Mouse (Mus musculus): ENCODE measurements at regions not wholly inside any gene's neighbourhood (a gene's known extent, or its start where the extent isn't known, plus 50 kb on each side); places are given as distances from the start of the nearest gene placed in this dataset.

DNA sequence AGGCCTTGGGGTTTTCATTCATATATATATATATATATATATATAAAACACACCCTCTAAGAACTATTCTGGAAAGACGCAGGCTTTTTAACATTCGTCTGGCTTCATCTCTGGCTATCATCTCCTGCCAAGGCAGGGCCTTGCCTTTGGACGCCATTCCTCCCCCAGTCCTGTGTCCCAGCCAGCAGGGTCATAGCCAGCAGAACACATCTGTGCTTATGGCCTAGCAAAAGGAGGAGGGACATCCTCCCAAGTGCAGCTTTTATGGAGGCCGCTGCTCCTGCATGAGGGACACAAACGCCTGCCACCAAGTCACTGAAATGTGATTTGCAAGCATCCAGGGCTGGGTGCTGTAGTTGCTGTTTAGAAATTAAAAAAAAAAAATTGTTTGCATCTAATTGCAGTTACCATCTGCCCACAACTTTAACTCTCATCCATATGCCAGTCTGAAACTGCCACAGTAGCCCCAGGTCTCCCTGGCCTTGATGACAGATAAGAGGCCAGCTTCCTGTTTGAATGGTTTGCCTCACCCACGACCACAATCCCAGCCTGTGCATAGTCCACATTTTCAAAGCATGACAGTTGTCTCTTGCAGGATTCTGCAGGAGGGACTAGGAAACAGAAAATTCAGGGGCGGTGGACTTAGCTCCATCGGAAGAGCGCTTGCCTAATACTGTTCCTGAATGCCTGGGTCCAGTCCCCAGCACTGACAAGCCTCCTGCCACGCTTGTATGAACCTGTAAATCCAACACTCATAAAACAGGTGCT, 108.7 kb downstream of the Dyrk2 start:
- H3K4me2 ChIP-seq (ENCODE audit: insufficient read depth, low read depth, poor library complexity, severe bottlenecking): no peak overlapping the region

DNA sequence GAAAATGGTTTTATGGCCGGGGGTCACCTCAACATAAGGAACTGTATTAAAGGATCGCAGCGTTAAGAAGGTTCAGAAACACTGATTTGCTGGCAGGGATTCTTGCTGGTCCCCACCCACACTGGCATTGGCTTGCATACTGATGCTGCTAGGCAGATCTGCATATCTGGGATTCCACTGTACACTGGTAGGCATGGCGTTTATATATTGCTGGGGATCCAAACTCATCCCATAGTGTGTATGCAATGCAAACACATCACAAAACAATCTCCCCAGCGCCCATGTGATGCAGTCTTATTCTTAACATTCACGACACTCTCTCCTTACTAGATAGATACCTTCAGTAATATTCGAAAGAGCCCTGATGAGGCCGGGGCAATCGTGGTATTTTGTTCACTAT, 105.0 kb downstream of the Dyrk2 start:
- no peak for TF ChIP-seq SIN3A (IDR thresholded peaks at IDR 0.05; ENCODE audit: low read length)
- no peak for TF ChIP-seq SMC3 (IDR thresholded peaks at IDR 0.05; ENCODE audit: low read depth, low read length)
- TF ChIP-seq MXI1 (IDR thresholded peaks at IDR 0.05; ENCODE audit: low read depth, low read length): no peak
- no peaks in the 10 kb centered on the region for H3K36me3 ChIP-seq (replicated peaks in 1 of 2; ENCODE audit: control insufficient read depth in 1 of 2, insufficient read depth in 1 of 2, low read length in 1 of 2)
- H3K4me2 ChIP-seq (ENCODE audit: insufficient read depth, low read depth, poor library complexity, severe bottlenecking): no peak overlapping the region
- DNase-seq (ENCODE audit: extremely low read depth): no peak
- no peak overlapping the region for H3K4me3 ChIP-seq (replicated peaks in 1 of 3; ENCODE audit: low read depth in 2 of 3, low read length in 2 of 3, poor library complexity in 1 of 3)
- H3K4me1 ChIP-seq (ENCODE audit: control insufficient read depth in 1 of 2, insufficient read depth in 2 of 2): peaks cover 4 to 31% of the 10 kb centered on the region in 2 experiments; a peak in 2 of 4 replicates
- H3K27ac ChIP-seq (ENCODE audit: insufficient read depth, low read depth): no peak overlapping the region
- dilution Hi-C loops (cut with MboI; ENCODE audit: extremely low pct_ligation_motif_present, extremely low pct_unique_long_range_greater_than_20kb, low sequenced_read_pairs): no loop called here
- H3K9me3 ChIP-seq (replicated peaks; ENCODE audit: low read length): no peaks in the 10 kb centered on the region
- H3K27me3 ChIP-seq (replicated peaks): no peaks in the 10 kb centered on the region
- H3K79me2 ChIP-seq (replicated peaks; ENCODE audit: control insufficient read depth, extremely low read depth, insufficient read depth, poor library complexity, severe bottlenecking): no peaks in the 10 kb centered on the region
- in situ Hi-C loops (cut with MboI; ENCODE audit: low pct_ligation_motif_present, low pct_unique_long_range_greater_than_20kb, low sequenced_read_pairs): no loop called here
- H3K9ac ChIP-seq (ENCODE audit: insufficient read depth, low read depth): no peak overlapping the region

More for the DNA sequence above, 108.7 kb downstream of the Dyrk2 start:
- TF ChIP-seq E2F4 (IDR thresholded peaks at IDR 0.05; ENCODE audit: insufficient replicate concordance, low read depth, low read length) (no peak), KAT2A (IDR thresholded peaks at IDR 0.05; ENCODE audit: insufficient replicate concordance, low read length) (no peak), PAX5 (IDR thresholded peaks at IDR 0.05; ENCODE audit: low read length) (no peak), MXI1 (IDR thresholded peaks at IDR 0.05; ENCODE audit: low read depth, low read length) (no peak), EP300 (IDR thresholded peaks at IDR 0.05; ENCODE audit: low read length) (no peak), ZNF384 (IDR thresholded peaks at IDR 0.05; ENCODE audit: low read depth, low read length) (no peak), MAX (IDR thresholded peaks at IDR 0.05; ENCODE audit: low read length) (no peak), JUN (IDR thresholded peaks at IDR 0.05; ENCODE audit: insufficient read depth, low read depth, low read length) (no peak), USF2 (conservative IDR thresholded peaks at IDR 0.05; ENCODE audit: low read depth, low read length) (no peak), ETS1 (conservative IDR thresholded peaks at IDR 0.05; ENCODE audit: low read depth, low read length) (no peak), ZC3H11A (IDR thresholded peaks at IDR 0.05; ENCODE audit: low read depth, low read length) (no peak), SMC3 (IDR thresholded peaks at IDR 0.05; ENCODE audit: low read depth, low read length) (no peak), IRF4 (IDR thresholded peaks at IDR 0.05; ENCODE audit: low read depth, low read length) (no peak), MAZ (IDR thresholded peaks at IDR 0.05; ENCODE audit: low read depth, low read length) (no peak), CHD2 (IDR thresholded peaks at IDR 0.05; ENCODE audit: low read length) (no peak)
- Histone ChIP-seq H3K4me3 (replicated peaks in 1 of 3; ENCODE audit: low read depth in 2 of 3, low read length in 2 of 3, poor library complexity in 1 of 3) (no peak overlapping the region), H3K9ac (ENCODE audit: insufficient read depth, low read depth) (no peak overlapping the region), H3K79me2 (replicated peaks; ENCODE audit: control insufficient read depth, extremely low read depth, insufficient read depth, poor library complexity, severe bottlenecking) (no peaks in the 10 kb centered on the region), H3K27me3 (replicated peaks) (no peaks in the 10 kb centered on the region), H3K9me3 (replicated peaks; ENCODE audit: low read length) (no peaks in the 10 kb centered on the region), H3K27ac (ENCODE audit: insufficient read depth, low read depth) (no peak overlapping the region), H3K36me3 (replicated peaks in 1 of 2; ENCODE audit: control insufficient read depth in 1 of 2, insufficient read depth in 1 of 2, low read length in 1 of 2) (no peaks in the 10 kb centered on the region), H3K4me1 (ENCODE audit: control insufficient read depth in 1 of 2, insufficient read depth in 2 of 2) (peaks cover 0 to 15% of the 10 kb centered on the region in 2 experiments; a peak in 2 of 4 replicates)
- in situ Hi-C loops (cut with MboI; ENCODE audit: low pct_ligation_motif_present, low pct_unique_long_range_greater_than_20kb, low sequenced_read_pairs) (no loop called here), dilution Hi-C loops (cut with MboI; ENCODE audit: extremely low pct_ligation_motif_present, extremely low pct_unique_long_range_greater_than_20kb, low sequenced_read_pairs) (no loop called here)
- no peak for DNase-seq (ENCODE audit: extremely low read depth)
